In the genomic region with DNA sequence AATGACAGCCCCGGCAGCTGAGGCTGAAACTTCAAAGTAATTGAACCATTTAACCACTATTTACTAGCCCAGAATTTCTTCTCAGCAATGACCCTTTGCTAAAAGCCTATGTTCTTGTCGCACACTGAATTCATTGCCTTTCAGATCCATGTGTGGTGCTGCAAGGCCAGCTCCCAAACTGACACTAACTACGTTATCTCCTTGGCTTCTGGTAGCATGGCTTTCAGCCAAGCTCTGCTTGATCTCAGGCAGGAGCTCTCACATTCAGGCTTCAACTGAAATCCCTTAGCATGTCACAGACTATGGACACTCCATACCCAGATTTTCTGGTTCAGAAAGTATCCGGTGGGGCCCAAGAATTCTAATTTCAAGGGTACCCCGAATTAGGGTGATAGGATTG, we compare ENCODE assay signal across 15 mouse cellular contexts.
DNase-seq lines count a peak whose midpoint lies in the region; ATAC-seq lines count a peak whose summit lies in the region.
"Had no signal": no experiment of that assay in that cellular context is flagged by ENCODE, and none has a peak within 500 bp of the region (broad histone marks: within the 10 kb centered on the region; RNA-seq: fewer than 3 reads in every experiment).

No protein-coding gene starts in this region.

- ATAC-seq in forebrain, embryonic 14.5 days = no peak
- no peak for ATAC-seq in forebrain, embryonic 15.5 days (replicated peaks)
- peak; percentile 49; the same call in 1 of the 2 replicates for ATAC-seq in lung, embryonic 16.5 days (ENCODE audit: low read depth)
- ATAC-seq: midbrain, embryonic 15.5 days; Patski had no signal

- H3K9me3 ChIP-seq in forebrain, embryonic 14.5 days (replicated peaks; ENCODE audit: control insufficient read depth, low read length) = no peaks in the 10 kb centered on the region
- no peaks in the 10 kb centered on the region for H3K9me3 ChIP-seq in forebrain, embryonic 15.5 days
- no peaks in the 10 kb centered on the region for H3K9me3 ChIP-seq in lung, embryonic 16.5 days (ENCODE audit: control insufficient read depth, low read length)
- H3K9me3 ChIP-seq: hindbrain, embryonic 13.5 days; midbrain, embryonic 15.5 days had no signal

- WGBS in forebrain, embryonic 14.5 days = 62% methylated on average over 5 of the region's 5 CpGs
- WGBS in forebrain, embryonic 15.5 days = 65% methylated on average over 5 of the region's 5 CpGs
- 49% methylated on average over 5 of the region's 5 CpGs for WGBS in lung, embryonic 16.5 days

- H3K4me1 ChIP-seq in forebrain, embryonic 14.5 days (ENCODE audit: control insufficient read depth, insufficient read depth, low read length) = no peaks in the 10 kb centered on the region
- H3K4me1 ChIP-seq in forebrain, embryonic 15.5 days = peaks cover 11% of the 10 kb centered on the region; the same call in 1 of the 2 replicates
- H3K4me1 ChIP-seq in lung, embryonic 16.5 days (replicated peaks; ENCODE audit: control insufficient read depth, insufficient read depth, low read length) = no peaks in the 10 kb centered on the region
- H3K4me1 ChIP-seq: midbrain, embryonic 15.5 days had no signal

- H3K36me3 ChIP-seq in forebrain, embryonic 14.5 days (ENCODE audit: control insufficient read depth, insufficient read depth, low read length) = no peaks in the 10 kb centered on the region
- no peaks in the 10 kb centered on the region for H3K36me3 ChIP-seq in forebrain, embryonic 15.5 days
- no peaks in the 10 kb centered on the region for H3K36me3 ChIP-seq in lung, embryonic 16.5 days (ENCODE audit: control insufficient read depth, insufficient read depth, low read length)
- H3K36me3 ChIP-seq: hindbrain, embryonic 13.5 days; midbrain, embryonic 15.5 days had no signal

- intact Hi-C loops in heart, postnatal 36 days (cut with DNase I) = no loop called here

- no peak overlapping the region for H3K9ac ChIP-seq in forebrain, embryonic 14.5 days (ENCODE audit: low read length)
- no peak overlapping the region for H3K9ac ChIP-seq in forebrain, embryonic 15.5 days (replicated peaks)
- H3K9ac ChIP-seq in lung, embryonic 16.5 days (ENCODE audit: low read length) = no peak overlapping the region
- H3K9ac ChIP-seq: hindbrain, embryonic 13.5 days; midbrain, embryonic 15.5 days had no signal

- H3K27me3 ChIP-seq in forebrain, embryonic 14.5 days (replicated peaks; ENCODE audit: control insufficient read depth, insufficient read depth, low read length) = no peaks in the 10 kb centered on the region
- H3K27me3 ChIP-seq in forebrain, embryonic 15.5 days = no peaks in the 10 kb centered on the region
- no peaks in the 10 kb centered on the region for H3K27me3 ChIP-seq in lung, embryonic 16.5 days (ENCODE audit: control insufficient read depth, insufficient read depth, low read depth, low read length)
- H3K27me3 ChIP-seq: hindbrain, embryonic 13.5 days; midbrain, embryonic 15.5 days; Patski had no signal

- H3K4me3 ChIP-seq in forebrain, embryonic 14.5 days (ENCODE audit: low read depth, low read length) = no peak overlapping the region
- H3K4me3 ChIP-seq in forebrain, embryonic 15.5 days = no peak overlapping the region
- no peak overlapping the region for H3K4me3 ChIP-seq in lung, embryonic 16.5 days (ENCODE audit: low read length)
- H3K4me3 ChIP-seq: erythroblast, embryonic 14.5 days; hindbrain, embryonic 13.5 days; midbrain, embryonic 15.5 days had no signal

- H3K27ac ChIP-seq in forebrain, embryonic 14.5 days (ENCODE audit: low read depth, low read length) = no peak overlapping the region
- no peak overlapping the region for H3K27ac ChIP-seq in forebrain, embryonic 15.5 days (replicated peaks)
- no peak overlapping the region for H3K27ac ChIP-seq in lung, embryonic 16.5 days (ENCODE audit: low read length)
- H3K27ac ChIP-seq: hindbrain, embryonic 13.5 days; midbrain, embryonic 15.5 days had no signal

- no peak overlapping the region for H3K4me2 ChIP-seq in forebrain, embryonic 14.5 days (ENCODE audit: low read length)
- H3K4me2 ChIP-seq in forebrain, embryonic 15.5 days (replicated peaks) = no peak overlapping the region
- H3K4me2 ChIP-seq in lung, embryonic 16.5 days (ENCODE audit: low read depth, low read length) = no peak overlapping the region
- H3K4me2 ChIP-seq: hindbrain, embryonic 13.5 days; midbrain, embryonic 15.5 days had no signal

- peak; percentile 44 for DNase-seq in forebrain, embryonic 14.5 days (ENCODE audit: low spot score)
- DNase-seq in lung, adult 18-20 months = no peak
- peak; percentile 57 for DNase-seq in adrenal gland, postnatal 14 days
- peak; percentile 30 to 34 for DNase-seq in heart, postnatal 36 days
- DNase-seq in right cerebral cortex, postnatal 10 days (ENCODE audit: low spot score in 2 of 2) = no peak
- DNase-seq in thymus, postnatal 10 days (ENCODE audit: low spot score in 2 of 2) = no peak
- DNase-seq: kidney, adult 2 months; lung, adult 2 months; right cerebral cortex, postnatal 4 days had no signal

Comparison
In these comparisons a context has a peak if more than half of its experiments do, and no peak if none do; other contexts are left out.
1. DNase-seq: peak in forebrain, embryonic 14.5 days (single experiment), adrenal gland, postnatal 14 days (single experiment) and heart, postnatal 36 days (2 of 2); none in lung, adult 18-20 months (0 of 2), right cerebral cortex, postnatal 10 days (0 of 2) and thymus, postnatal 10 days (0 of 2).